Mouse (Mus musculus) kidney, postnatal 0 days (tissue): ENCODE results near the gene Lmx1b. TPM values are rescaled to one million over a fixed set of nuclear protein-coding genes. Genes with fewer than 3 reads are reported as not detected.

Source experiments
- ATAC-seq: fragments of 200-750 bp; cut with Nextera tagmentation; replicated peaks from 2 replicates; pipeline ENCODE4 v1.8.0; 2017; ENCODE audit warnings: low read depth, moderate number of reproducible peaks, moderate TSS enrichment, moderate library complexity; ENCODE audit not compliant: low FRiP score
- DNase-seq: peaks from one replicate; pipeline ENCODE4 v3.0.0-alpha.2; 2016; ENCODE audit warnings: low spot score
- H3K27ac ChIP-seq: fragments of 300-500 bp; sonication (generic); 2 replicates; pipeline ENCODE4 v1.5.1; 2014; ENCODE audit warnings: mild to moderate bottlenecking
- H3K27me3 ChIP-seq: fragments of 300-500 bp; sonication (generic); 2 replicates; pipeline ENCODE4 v1.6.1; 2014; ENCODE audit warnings: low read length, mixed read lengths; ENCODE audit not compliant: insufficient read depth
- H3K36me3 ChIP-seq: fragments of 300-500 bp; sonication (generic); 2 replicates; pipeline ENCODE4 v1.6.1; 2014; ENCODE audit warnings: low read length, mixed read lengths; ENCODE audit not compliant: insufficient read depth
- H3K4me1 ChIP-seq: fragments of 300-500 bp; sonication (generic); replicated peaks from 2 replicates; pipeline ENCODE4 v1.6.1; 2014; ENCODE audit warnings: antibody characterized with exemption, low read length, mixed read lengths; ENCODE audit not compliant: insufficient read depth
- H3K4me2 ChIP-seq: fragments of 300-500 bp; sonication (generic); 2 replicates; pipeline ENCODE4 v1.6.1; 2014; ENCODE audit warnings: mild to moderate bottlenecking, low read length, moderate library complexity, mixed read lengths
- H3K4me3 ChIP-seq: fragments of 300-500 bp; sonication (generic); replicated peaks from 2 replicates; pipeline ENCODE4 v1.5.1; 2014; ENCODE audit warnings: low read depth, low read length
- H3K9ac ChIP-seq: fragments of 300-500 bp; sonication (generic); 2 replicates; pipeline ENCODE4 v1.6.1; 2014; ENCODE audit warnings: low read depth, low read length
- H3K9me3 ChIP-seq: fragments of 300-500 bp; sonication (generic); replicated peaks from 2 replicates; pipeline ENCODE4 v1.6.1; 2016; ENCODE audit warnings: low read length, inconsistent platforms, mixed read lengths
- CTCF ChIP-seq: IDR thresholded peaks from 2 replicates; pipeline ENCODE4 v1.5.1; 2016; ENCODE audit warnings: antibody characterized with exemption, low read depth, mild to moderate bottlenecking, moderate library complexity
- WGBS: fragments of 180-500 bp; shearing (Covaris S2); extraction: QIAGEN DNeasy Blood & Tissue Kit; methylation state at CpG from one replicate; pipeline ENCODE4 v1.1.7; 2014; 5-methylcytosine and 5-hydroxymethylcytosine counted together
- polyA plus RNA-seq: library from polyadenylated mRNA; unstranded; fragments of >200 nt; fragmentation: Nextera tagmentation; extraction: Ambion mirVana; gene quantifications from 2 replicates; pipeline ENCODE4 v1.2.1, GENCODE M21; 2015

The Lmx1b gene
- polyA plus RNA-seq, 1 experiment from 2014 or later, result 0.88 TPM

DNA sequence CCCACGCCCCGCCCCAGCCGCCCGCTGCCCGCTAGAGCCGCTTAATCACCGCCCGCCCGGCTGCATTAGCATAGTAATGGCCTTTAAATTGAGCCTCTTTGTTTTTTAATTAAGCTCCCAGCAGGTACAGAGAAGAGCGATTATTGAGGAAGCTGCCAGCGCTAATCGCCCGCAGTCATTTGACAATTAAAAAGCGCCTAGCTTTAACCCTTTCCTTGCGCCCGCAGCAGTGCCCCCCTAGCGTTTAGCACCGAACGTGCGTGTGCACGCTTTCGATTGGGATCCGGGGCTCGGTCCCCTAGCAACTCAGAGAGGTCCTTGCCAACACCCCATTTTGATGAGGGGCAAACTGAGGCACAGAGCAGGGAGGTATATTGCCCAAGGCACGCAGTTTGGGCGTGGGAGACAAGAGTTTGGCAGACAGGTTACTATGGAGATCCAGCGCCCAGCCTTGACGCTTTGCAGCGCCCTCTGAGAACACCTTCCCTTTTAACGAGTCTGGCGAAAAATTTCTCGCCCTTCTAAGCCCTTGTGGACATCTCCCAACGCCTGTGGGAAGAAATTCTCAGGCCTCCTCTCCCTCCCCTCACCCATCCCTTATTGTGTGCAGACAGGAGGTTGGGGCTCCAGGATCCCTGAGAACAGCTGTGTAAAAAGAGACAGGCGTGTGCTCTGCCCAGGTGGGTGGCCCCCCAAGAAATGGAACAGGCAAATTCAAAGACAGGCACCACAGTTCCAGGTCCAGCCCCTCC lies 59.4 kb downstream of the Lmx1b start:
- H3K9me3 ChIP-seq, result no peaks in the 10 kb centered on the region
- ATAC-seq, result no peak
- H3K9ac ChIP-seq, result 0 out of 2 replicates have a peak overlapping the region, but pooled peaks have one; percentile 4
- WGBS, result 3% methylated on average over 34 of the region's 34 CpGs
- H3K27ac ChIP-seq, result no peak overlapping the region
- peak overlapping the region; percentile 48 for H3K4me2 ChIP-seq
- TF ChIP-seq CTCF, result no peak
- no peak for DNase-seq
- peaks cover 12% of the 10 kb centered on the region; the same call in 1 of the 2 replicates for H3K4me1 ChIP-seq
- H3K4me3 ChIP-seq, result peak overlapping the region; percentile 22; the same call in 1 of the 2 replicates
- H3K27me3 ChIP-seq, result peaks cover 45% of the 10 kb centered on the region
- H3K36me3 ChIP-seq, result no peaks in the 10 kb centered on the region

DNA sequence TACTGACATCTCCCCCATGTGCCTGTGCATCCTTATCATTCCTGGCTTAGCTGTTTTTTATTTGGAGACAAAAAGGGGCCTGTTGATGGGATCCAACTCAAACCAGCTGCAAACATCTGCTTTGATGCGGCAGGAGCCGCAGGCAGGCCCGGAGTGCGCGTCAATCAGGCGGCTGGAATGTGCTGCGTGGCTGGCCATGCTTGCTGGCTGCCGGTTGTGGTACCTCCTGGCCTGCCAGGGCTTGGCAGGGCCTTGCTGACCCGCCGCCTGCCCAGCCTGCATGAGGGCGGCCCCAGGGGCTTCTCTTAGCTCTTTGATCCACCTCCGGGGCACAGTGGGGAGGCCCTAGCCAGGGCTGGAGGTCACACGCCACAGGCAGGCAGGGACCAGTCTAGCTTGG lies 64.9 kb downstream of the Lmx1b start:
- Histone ChIP-seq H3K27me3 (peaks cover 21% of the 10 kb centered on the region), H3K27ac (no peak overlapping the region), H3K9me3 (no peaks in the 10 kb centered on the region), H3K4me1 (peaks cover under 1% of the 10 kb centered on the region; the same call in 1 of the 2 replicates), H3K4me3 (no peak overlapping the region), H3K4me2 (no peak overlapping the region), H3K36me3 (no peaks in the 10 kb centered on the region), H3K9ac (no peak overlapping the region)
- WGBS, result 19% methylated on average over 13 of the region's 13 CpGs
- no peak; the same call in 1 of the 2 replicates for ATAC-seq
- TF ChIP-seq CTCF, result no peak
- no peak for DNase-seq

DNA sequence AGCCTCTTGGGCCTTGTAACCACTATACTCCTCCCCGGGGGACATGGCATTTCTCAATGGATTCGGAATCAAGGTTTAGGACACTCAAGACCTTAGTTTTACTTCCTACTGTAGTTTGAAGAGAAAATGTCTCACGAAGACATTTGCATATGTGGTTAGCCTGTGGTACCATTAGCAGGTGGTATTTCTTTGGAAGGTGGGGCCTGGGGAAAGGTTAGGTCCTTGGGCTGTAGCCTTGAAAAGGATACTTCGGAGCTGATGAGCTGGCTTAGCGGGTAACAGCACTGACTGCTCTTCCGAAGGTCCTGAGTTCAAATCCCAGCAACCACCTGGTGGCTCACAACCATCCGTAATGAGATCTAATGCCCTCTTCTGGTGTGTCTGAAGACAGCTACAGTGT lies 67.2 kb downstream of the Lmx1b start:
- ATAC-seq, result no peak
- Histone ChIP-seq H3K36me3 (no peaks in the 10 kb centered on the region), H3K4me1 (no peaks in the 10 kb centered on the region), H3K27me3 (peaks cover 17% of the 10 kb centered on the region), H3K27ac (no peak overlapping the region), H3K9ac (no peak overlapping the region), H3K9me3 (no peaks in the 10 kb centered on the region), H3K4me2 (no peak overlapping the region), H3K4me3 (no peak overlapping the region)
- no peak for DNase-seq
- 91% methylated on average over 7 of the region's 7 CpGs for WGBS
- TF ChIP-seq CTCF, result no peak

DNA sequence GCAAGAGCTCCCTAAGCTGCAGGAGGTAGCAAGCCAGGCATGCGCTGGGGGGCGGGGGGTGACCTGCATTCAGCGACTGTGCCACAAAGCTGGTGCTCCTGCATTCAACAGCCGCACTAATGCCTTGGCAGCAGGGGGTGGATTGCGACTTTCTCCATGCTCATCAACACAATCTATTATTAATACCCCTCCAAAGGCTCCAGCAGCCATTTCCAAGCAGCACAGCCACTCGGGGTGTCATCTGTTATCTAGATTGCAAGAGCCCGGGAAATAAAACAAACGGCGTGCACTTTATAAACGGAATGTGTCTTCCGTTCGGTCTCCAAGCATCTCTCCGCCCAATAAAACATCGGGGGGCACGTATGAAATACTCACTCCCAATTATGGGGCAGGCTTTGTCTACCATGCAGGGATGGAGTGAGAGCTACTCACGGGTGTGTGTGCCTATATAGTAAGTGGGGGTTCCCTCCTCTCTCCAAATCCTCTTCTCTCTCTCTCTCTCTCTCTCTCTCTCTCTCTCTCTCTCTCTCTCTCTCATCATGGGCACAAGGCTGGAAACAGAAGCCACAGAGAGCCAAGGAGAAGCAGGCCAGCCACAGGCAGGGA lies 69.0 kb downstream of the Lmx1b start:
- ATAC-seq (no peak), DNase-seq (no peak)
- peaks cover 17% of the 10 kb centered on the region for H3K27me3 ChIP-seq
- no peaks in the 10 kb centered on the region for H3K9me3 ChIP-seq
- 48% methylated on average over 16 of the region's 16 CpGs for WGBS
- no peak overlapping the region for H3K9ac ChIP-seq
- H3K27ac ChIP-seq, result no peak overlapping the region
- H3K36me3 ChIP-seq, result no peaks in the 10 kb centered on the region
- no peak overlapping the region for H3K4me3 ChIP-seq
- no peaks in the 10 kb centered on the region for H3K4me1 ChIP-seq
- TF ChIP-seq CTCF, result no peak
- H3K4me2 ChIP-seq, result no peak overlapping the region

DNA sequence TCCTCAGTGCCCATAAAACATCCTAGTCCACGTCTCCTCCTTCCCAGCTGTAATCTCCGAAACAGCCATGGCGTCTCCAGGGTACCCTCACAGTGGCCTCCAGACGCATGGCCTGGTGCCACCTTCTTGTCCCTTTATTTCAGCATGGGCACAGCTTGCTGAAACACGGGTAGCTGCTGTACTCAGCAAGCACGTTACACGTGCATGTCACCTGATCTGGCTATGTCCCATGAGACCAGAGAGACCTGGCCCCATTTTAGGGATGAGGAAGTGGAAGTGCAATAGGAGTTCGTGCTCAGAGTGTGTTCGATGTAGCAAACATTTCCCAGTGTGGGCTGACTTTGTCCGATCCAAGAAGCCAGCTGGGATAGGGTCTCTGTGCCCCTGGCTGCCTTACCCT lies 70.6 kb downstream of the Lmx1b start:
- Histone ChIP-seq H3K27ac (no peak overlapping the region), H3K36me3 (no peaks in the 10 kb centered on the region), H3K4me2 (no peak overlapping the region), H3K9me3 (no peaks in the 10 kb centered on the region), H3K4me3 (no peak overlapping the region), H3K9ac (no peak overlapping the region), H3K4me1 (no peaks in the 10 kb centered on the region), H3K27me3 (peaks cover 17% of the 10 kb centered on the region)
- DNase-seq (no peak), ATAC-seq (no peak)
- 50% methylated on average over 10 of the region's 10 CpGs for WGBS
- no peak for TF ChIP-seq CTCF

DNA sequence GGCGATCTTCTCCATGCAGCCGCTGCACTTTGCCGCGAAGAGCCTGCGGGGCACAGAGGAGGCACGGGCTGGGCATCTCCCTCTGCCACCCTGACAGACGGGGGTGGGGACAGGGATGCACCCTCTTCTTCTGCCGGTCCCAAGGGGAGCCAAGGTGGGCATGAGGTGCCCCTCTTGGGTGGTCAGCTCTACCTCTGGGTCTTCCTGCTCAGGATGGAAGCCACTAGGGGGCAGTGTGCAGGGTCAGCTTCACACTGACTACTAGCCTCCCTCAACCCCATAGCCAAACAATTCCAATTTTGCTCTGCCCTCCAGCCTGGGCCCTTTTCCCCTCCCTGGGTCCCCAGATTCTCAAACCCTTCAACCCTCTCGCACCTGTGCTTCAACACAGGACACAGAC lies 71.1 kb downstream of the Lmx1b start:
- Histone ChIP-seq H3K4me3 (no peak overlapping the region), H3K27me3 (peaks cover 17% of the 10 kb centered on the region), H3K4me2 (no peak overlapping the region), H3K27ac (no peak overlapping the region), H3K9ac (no peak overlapping the region), H3K9me3 (no peaks in the 10 kb centered on the region), H3K4me1 (no peaks in the 10 kb centered on the region), H3K36me3 (no peaks in the 10 kb centered on the region)
- ATAC-seq, result no peak
- peak; percentile 66 for TF ChIP-seq CTCF
- WGBS, result 24% methylated on average over 9 of the region's 9 CpGs
- no peak for DNase-seq
